Mouse (Mus musculus) liver, adult 2 months (tissue): Measurements from ENCODE around the gene Pla2g16. TPM values are rescaled to one million over a fixed set of nuclear protein-coding genes. Genes with fewer than 3 reads are reported as not detected.

Experiments used
- DNase-seq: peaks from one replicate; pipeline ENCODE4 v3.0.0-alpha.2; 2011; ENCODE audit warnings: low read depth, low spot score; ENCODE audit errors: extremely low read depth
- H3K27ac ChIP-seq: fragments of 200-500 bp; replicated peaks from 2 replicates; pipeline ENCODE4 v1.5.1; 2012; ENCODE audit warnings: low read depth, mild to moderate bottlenecking, control low read depth, inconsistent platforms, low read length; ENCODE audit not compliant: insufficient read depth
- H3K27me3 ChIP-seq: fragments of 200-500 bp; 2 replicates; pipeline ENCODE4 v1.6.1; 2012; ENCODE audit warnings: mild to moderate bottlenecking, moderate library complexity, low read length, inconsistent platforms; ENCODE audit not compliant: control insufficient read depth, insufficient read depth
- H3K36me3 ChIP-seq: fragments of 200-500 bp; 2 replicates; pipeline ENCODE4 v1.6.1; 2012; ENCODE audit warnings: low read length, inconsistent platforms; ENCODE audit not compliant: control insufficient read depth, insufficient read depth
- H3K4me1 ChIP-seq: fragments of 200-500 bp; 2 replicates; pipeline ENCODE4 v1.6.1; 2011; ENCODE audit warnings: low read length; ENCODE audit not compliant: control insufficient read depth, insufficient read depth
- H3K4me3 ChIP-seq: fragments of 200-500 bp; 2 replicates; pipeline ENCODE4 v1.5.1; 2011; ENCODE audit warnings: low read depth, mild to moderate bottlenecking, control low read depth, low read length, moderate library complexity; ENCODE audit not compliant: insufficient read depth
- H3K79me2 ChIP-seq: fragments of 200-500 bp; 2 replicates; pipeline ENCODE4 v1.6.1; 2012; ENCODE audit warnings: inconsistent platforms, mild to moderate bottlenecking, low read length, moderate library complexity; ENCODE audit not compliant: control insufficient read depth, insufficient read depth
- H3K9ac ChIP-seq: fragments of 200-500 bp; 2 replicates; pipeline ENCODE4 v1.6.1; 2012; ENCODE audit warnings: low read depth, mild to moderate bottlenecking, control low read depth, inconsistent platforms, low read length
- CTCF ChIP-seq: fragments of 200-500 bp; IDR thresholded peaks from 2 replicates; pipeline ENCODE4 v1.5.1; 2011; ENCODE audit warnings: low read depth, low read length, control low read depth
- POLR2A ChIP-seq: fragments of 200-500 bp; IDR thresholded peaks from 2 replicates; pipeline ENCODE4 v1.6.1; 2011; ENCODE audit warnings: low read length, control low read depth; ENCODE audit not compliant: insufficient read depth; ENCODE audit errors: extremely low read depth
- WGBS: fragments of 180-500 bp; shearing (Covaris S2); methylation state at CpG from one replicate; pipeline ENCODE4 v1.1.7; 2018; 5-methylcytosine and 5-hydroxymethylcytosine counted together
- polyA plus RNA-seq: library from polyadenylated mRNA; depleted of rRNA; stranded (reverse); fragments of >200 nt; gene quantifications from 2 replicates; pipeline ENCODE4 v1.2.3, GENCODE M21; 2012
- total RNA-seq: library from RNA; depleted of rRNA; stranded (reverse); fragments of >200 nt; gene quantifications from 2 replicates; pipeline ENCODE4 v1.2.3, GENCODE M21; 2014

Pla2g16 gene
- total and polyA plus RNA-seq, 2 experiments: 6.5 to 9.7 TPM

- WGBS: 76% methylated on average over 4 of the region's 4 CpGs
- Histone ChIP-seq H3K27me3 (no peaks in the 10 kb centered on the region), H3K4me3 (no peak overlapping the region), H3K9ac (no peak overlapping the region), H3K36me3 (no peaks in the 10 kb centered on the region), H3K79me2 (no peaks in the 10 kb centered on the region), H3K27ac (no peak overlapping the region), H3K4me1 (peaks cover 1% of the 10 kb centered on the region; the same call in 1 of the 2 replicates)
- no peak for DNase-seq
- no peak for TF ChIP-seq POLR2A
- no peak for TF ChIP-seq CTCF
Observed at GRCm38 (mm10) chr19:7558675-7559074, 1.4 kb downstream of the Pla2g16 start.

GRCm38 (mm10) chr19:7559986-7560385, 2.7 kb downstream of the Pla2g16 start:
- TF ChIP-seq POLR2A (no peak), CTCF (no peak)
- no peak for DNase-seq
- Histone ChIP-seq H3K4me1 (peaks cover 1% of the 10 kb centered on the region; the same call in 1 of the 2 replicates), H3K27ac (no peak overlapping the region), H3K79me2 (no peaks in the 10 kb centered on the region), H3K9ac (no peak overlapping the region), H3K27me3 (no peaks in the 10 kb centered on the region), H3K4me3 (no peak overlapping the region), H3K36me3 (no peaks in the 10 kb centered on the region)
- WGBS: 78% methylated on average over 4 of the region's 4 CpGs

GRCm38 (mm10) chr19:7561456-7561855, 4.2 kb downstream of the Pla2g16 start:
- H3K4me3 ChIP-seq: no peak overlapping the region
- H3K79me2 ChIP-seq: no peaks in the 10 kb centered on the region
- H3K4me1 ChIP-seq: peaks cover 1% of the 10 kb centered on the region; the same call in 1 of the 2 replicates
- 71% methylated on average over 3 of the region's 3 CpGs for WGBS
- H3K27me3 ChIP-seq: no peaks in the 10 kb centered on the region
- no peak overlapping the region for H3K27ac ChIP-seq
- no peaks in the 10 kb centered on the region for H3K36me3 ChIP-seq
- DNase-seq: no peak
- no peak overlapping the region for H3K9ac ChIP-seq
- TF ChIP-seq CTCF (no peak), POLR2A (no peak)

GRCm38 (mm10) chr19:7562601-7563129, 5.4 kb downstream of the Pla2g16 start:
- DNase-seq: no peak
- Histone ChIP-seq H3K4me1 (peaks cover 1% of the 10 kb centered on the region; the same call in 1 of the 2 replicates), H3K9ac (no peak overlapping the region), H3K36me3 (no peaks in the 10 kb centered on the region), H3K27me3 (no peaks in the 10 kb centered on the region), H3K79me2 (no peaks in the 10 kb centered on the region), H3K27ac (no peak overlapping the region), H3K4me3 (no peak overlapping the region)
- TF ChIP-seq CTCF (no peak), POLR2A (no peak)
- WGBS: 88% methylated on average over 10 of the region's 10 CpGs

- no peaks in the 10 kb centered on the region for H3K36me3 ChIP-seq
- H3K9ac ChIP-seq: no peak overlapping the region
- H3K27me3 ChIP-seq: no peaks in the 10 kb centered on the region
- H3K27ac ChIP-seq: no peak overlapping the region
- H3K4me1 ChIP-seq: no peaks in the 10 kb centered on the region
- TF ChIP-seq CTCF (no peak), POLR2A (no peak)
- 94% methylated on average over 2 of the region's 2 CpGs for WGBS
- H3K79me2 ChIP-seq: no peaks in the 10 kb centered on the region
- no peak for DNase-seq
- H3K4me3 ChIP-seq: no peak overlapping the region
Observed at GRCm38 (mm10) chr19:7563676-7564075, 6.4 kb downstream of the Pla2g16 start.

GRCm38 (mm10) chr19:7564457-7564856, 7.2 kb downstream of the Pla2g16 start:
- no peak for DNase-seq
- Histone ChIP-seq H3K27ac (no peak overlapping the region), H3K27me3 (no peaks in the 10 kb centered on the region), H3K4me3 (no peak overlapping the region), H3K4me1 (no peaks in the 10 kb centered on the region), H3K9ac (no peak overlapping the region), H3K79me2 (no peaks in the 10 kb centered on the region), H3K36me3 (no peaks in the 10 kb centered on the region)
- TF ChIP-seq CTCF (no peak), POLR2A (no peak)
- 88% methylated on average over 1 of the region's 1 CpGs for WGBS
